Mouse (Mus musculus): ENCODE data around the gene Psmc3ip. TPM values are rescaled to one million over a fixed set of nuclear protein-coding genes. Genes with fewer than 3 reads are reported as not detected.
A peak's percentile ranks its signal among the peaks of the same experiment; 100 is the strongest.

Psmc3ip gene
- polyA plus RNA-seq, 1 experiment from 2014 or later: 27.5 TPM

- Histone ChIP-seq H3K9me3 (replicated peaks; ENCODE audit: control insufficient read depth, low read length) (no peaks in the 10 kb centered on the region), H3K4me3 (ENCODE audit: low read depth, low read length) (no peak overlapping the region), H3K4me2 (peak overlapping the region; percentile 46), H3K27ac (ENCODE audit: low read depth, low read length) (peak overlapping the region; percentile 99), H3K9ac (ENCODE audit: low read depth, low read length) (peak overlapping the region; percentile 64; the same call in 1 of the 2 replicates), H3K4me1 (ENCODE audit: control insufficient read depth, insufficient read depth, low read length) (peaks cover 63% of the 10 kb centered on the region), H3K27me3 (ENCODE audit: control insufficient read depth, insufficient read depth, low read length) (no peaks in the 10 kb centered on the region), H3K36me3 (ENCODE audit: control insufficient read depth, insufficient read depth, low read length) (no peaks in the 10 kb centered on the region)
- 65% methylated on average over 4 of the region's 4 CpGs for WGBS (ENCODE audit: insufficient replicate concordance)
- no peak for ATAC-seq (replicated peaks; ENCODE audit: insufficient number of reproducible peaks, low FRiP score, low TSS enrichment)
Observed at GRCm38 (mm10) chr11:101064462-101064861, 30.8 kb downstream of the Psmc3ip start.

DNA sequence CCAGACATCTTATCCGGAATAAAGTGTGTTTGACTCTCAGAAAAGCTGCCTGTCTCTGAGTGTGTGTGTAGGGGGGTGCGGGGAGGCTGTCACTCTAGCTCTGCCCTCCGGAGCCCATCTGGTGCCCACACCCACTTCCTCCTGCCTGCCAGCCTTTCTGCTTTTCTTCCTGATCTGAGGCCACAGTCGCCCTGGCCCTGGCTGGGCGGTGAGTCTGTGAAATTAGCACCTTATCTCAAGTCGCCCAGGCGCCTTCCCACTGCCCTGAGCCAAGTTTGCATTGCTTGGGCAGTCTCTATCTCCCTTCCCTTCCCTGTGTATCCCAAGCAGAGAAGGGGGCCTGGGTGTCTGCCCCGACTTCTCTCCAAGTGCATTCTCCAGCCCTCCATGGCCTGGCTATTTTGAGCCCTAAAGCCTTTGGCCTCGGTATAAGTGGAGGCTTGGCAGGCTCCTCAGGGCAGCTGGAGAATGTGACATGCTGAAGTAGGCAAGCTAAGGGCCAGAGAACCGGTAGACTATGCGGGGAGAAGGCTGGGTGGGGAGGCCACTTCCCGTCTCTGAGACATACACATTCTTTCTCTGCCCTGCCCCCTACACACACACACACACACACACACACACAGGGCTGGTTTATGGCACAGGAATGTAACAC, 31.4 kb downstream of the Psmc3ip start:
- WGBS (ENCODE audit: insufficient replicate concordance): 2% methylated on average over 12 of the region's 12 CpGs

DNA sequence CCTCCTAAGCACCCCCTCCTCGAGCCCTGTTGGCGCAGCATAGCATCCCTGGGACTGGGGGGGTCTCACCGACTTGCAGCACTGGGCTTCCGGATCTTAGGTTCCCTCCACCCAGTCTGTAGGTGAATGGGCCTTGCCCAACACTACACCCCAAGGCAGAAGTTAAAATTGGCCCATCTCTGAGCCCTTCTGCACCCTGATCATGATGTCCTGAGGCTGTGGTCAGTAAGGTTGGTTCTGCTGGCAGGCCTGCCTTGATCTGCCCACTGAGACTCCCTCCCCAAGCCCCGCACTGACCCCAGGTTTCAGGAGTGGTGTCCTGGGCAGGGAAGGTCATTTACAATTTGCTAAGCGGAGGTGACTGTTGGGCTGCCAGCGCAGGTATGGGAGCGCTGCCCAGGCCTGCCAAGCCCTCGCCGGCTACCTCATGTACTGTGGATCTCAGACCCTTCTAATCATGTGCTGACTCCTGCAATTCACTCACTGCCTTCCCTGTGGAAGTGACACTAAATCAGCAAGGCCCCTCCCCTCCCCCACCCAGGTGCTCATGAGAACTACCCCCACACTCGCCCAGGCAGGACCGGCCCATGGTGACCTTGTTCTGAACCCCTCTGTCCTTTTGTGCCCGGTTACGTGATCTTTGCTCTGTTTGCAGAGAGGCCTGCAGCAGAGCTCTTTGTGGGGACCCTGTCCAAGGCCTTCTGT, 32.1 kb downstream of the Psmc3ip start:
- peak overlapping the region; percentile 46 for H3K4me2 ChIP-seq
- H3K4me3 ChIP-seq (ENCODE audit: low read depth, low read length): no peak overlapping the region
- WGBS (ENCODE audit: insufficient replicate concordance): 47% methylated on average over 14 of the region's 14 CpGs
- H3K4me1 ChIP-seq (ENCODE audit: control insufficient read depth, insufficient read depth, low read length): peaks cover 74% of the 10 kb centered on the region
- H3K9me3 ChIP-seq (replicated peaks; ENCODE audit: control insufficient read depth, low read length): no peaks in the 10 kb centered on the region
- H3K27me3 ChIP-seq (ENCODE audit: control insufficient read depth, insufficient read depth, low read length): no peaks in the 10 kb centered on the region
- H3K27ac ChIP-seq (ENCODE audit: low read depth, low read length): peak overlapping the region; percentile 99
- H3K36me3 ChIP-seq (ENCODE audit: control insufficient read depth, insufficient read depth, low read length): 0 out of 2 replicates have a peak, but pooled peaks cover 3% of the 10 kb centered on the region
- H3K9ac ChIP-seq (ENCODE audit: low read depth, low read length): peak overlapping the region; percentile 64
- peak; percentile 11; the same call in 1 of the 2 replicates for ATAC-seq (replicated peaks; ENCODE audit: insufficient number of reproducible peaks, low FRiP score, low TSS enrichment)

More for the DNA sequence above, 31.4 kb downstream of the Psmc3ip start:
- Histone ChIP-seq H3K4me2 (peak overlapping the region; percentile 46), H3K27ac (ENCODE audit: low read depth, low read length) (peak overlapping the region; percentile 99), H3K9me3 (replicated peaks; ENCODE audit: control insufficient read depth, low read length) (no peaks in the 10 kb centered on the region), H3K4me1 (ENCODE audit: control insufficient read depth, insufficient read depth, low read length) (peaks cover 67% of the 10 kb centered on the region), H3K27me3 (ENCODE audit: control insufficient read depth, insufficient read depth, low read length) (no peaks in the 10 kb centered on the region), H3K4me3 (ENCODE audit: low read depth, low read length) (no peak overlapping the region), H3K9ac (ENCODE audit: low read depth, low read length) (peak overlapping the region; percentile 64), H3K36me3 (ENCODE audit: control insufficient read depth, insufficient read depth, low read length) (0 out of 2 replicates have a peak, but pooled peaks cover 3% of the 10 kb centered on the region)
- peak; percentile 78 for ATAC-seq (replicated peaks; ENCODE audit: insufficient number of reproducible peaks, low FRiP score, low TSS enrichment)

GRCm38 (mm10) chr11:101062165-101062884, 32.9 kb downstream of the Psmc3ip start:
- H3K27ac ChIP-seq (ENCODE audit: low read depth, low read length): peak overlapping the region; percentile 99
- H3K4me2 ChIP-seq: no peak overlapping the region
- H3K27me3 ChIP-seq (ENCODE audit: control insufficient read depth, insufficient read depth, low read length): no peaks in the 10 kb centered on the region
- 70% methylated on average over 12 of the region's 12 CpGs for WGBS (ENCODE audit: insufficient replicate concordance)
- H3K9me3 ChIP-seq (replicated peaks; ENCODE audit: control insufficient read depth, low read length): no peaks in the 10 kb centered on the region
- no peak overlapping the region for H3K4me3 ChIP-seq (ENCODE audit: low read depth, low read length)
- no peak for ATAC-seq (replicated peaks; ENCODE audit: insufficient number of reproducible peaks, low FRiP score, low TSS enrichment)
- H3K36me3 ChIP-seq (ENCODE audit: control insufficient read depth, insufficient read depth, low read length): 0 out of 2 replicates have a peak, but pooled peaks cover 3% of the 10 kb centered on the region
- no peak overlapping the region; the same call in none of the 2 replicates for H3K9ac ChIP-seq (ENCODE audit: low read depth, low read length)
- H3K4me1 ChIP-seq (ENCODE audit: control insufficient read depth, insufficient read depth, low read length): peaks cover 82% of the 10 kb centered on the region

DNA sequence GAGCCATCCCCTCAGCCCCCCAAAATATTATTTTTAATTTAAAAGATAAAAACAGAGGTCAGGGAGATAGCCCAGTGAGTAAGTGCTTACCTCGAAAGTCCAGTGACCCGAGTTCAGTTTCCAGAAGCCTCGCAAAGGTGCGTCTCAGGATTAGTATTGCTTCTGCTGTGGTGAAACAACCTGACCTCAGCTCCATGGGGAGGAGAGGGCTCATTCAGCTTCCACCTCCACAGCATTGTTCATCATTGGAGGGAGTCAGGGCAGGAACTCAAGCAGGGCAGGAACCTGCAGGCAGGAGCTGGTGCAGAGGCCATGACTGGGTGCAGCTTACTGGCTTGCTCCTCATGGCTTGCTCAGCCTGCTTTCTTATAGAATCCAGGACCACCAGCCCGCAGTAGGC, 34.2 kb downstream of the Psmc3ip start:
- Histone ChIP-seq H3K27ac (ENCODE audit: low read depth, low read length) (peak overlapping the region; percentile 99), H3K4me3 (ENCODE audit: low read depth, low read length) (no peak overlapping the region), H3K4me1 (ENCODE audit: control insufficient read depth, insufficient read depth, low read length) (peaks cover 88% of the 10 kb centered on the region), H3K9me3 (replicated peaks; ENCODE audit: control insufficient read depth, low read length) (no peaks in the 10 kb centered on the region), H3K36me3 (ENCODE audit: control insufficient read depth, insufficient read depth, low read length) (0 out of 2 replicates have a peak, but pooled peaks cover 3% of the 10 kb centered on the region), H3K4me2 (no peak overlapping the region), H3K27me3 (ENCODE audit: control insufficient read depth, insufficient read depth, low read length) (no peaks in the 10 kb centered on the region), H3K9ac (ENCODE audit: low read depth, low read length) (no peak overlapping the region)
- WGBS (ENCODE audit: insufficient replicate concordance): 76% methylated on average over 5 of the region's 5 CpGs
- no peak for ATAC-seq (replicated peaks; ENCODE audit: insufficient number of reproducible peaks, low FRiP score, low TSS enrichment)

GRCm38 (mm10) chr11:101060126-101060525, 35.1 kb downstream of the Psmc3ip start:
- peaks cover 88% of the 10 kb centered on the region for H3K4me1 ChIP-seq (ENCODE audit: control insufficient read depth, insufficient read depth, low read length)
- H3K36me3 ChIP-seq (ENCODE audit: control insufficient read depth, insufficient read depth, low read length): peaks cover 4% of the 10 kb centered on the region; the same call in 1 of the 2 replicates
- no peaks in the 10 kb centered on the region for H3K9me3 ChIP-seq (replicated peaks; ENCODE audit: control insufficient read depth, low read length)
- H3K4me2 ChIP-seq: 0 out of 2 replicates have a peak overlapping the region, but pooled peaks have one; percentile 2
- peak overlapping the region; percentile 50 for H3K9ac ChIP-seq (ENCODE audit: low read depth, low read length)
- H3K27ac ChIP-seq (ENCODE audit: low read depth, low read length): peak overlapping the region; percentile 99
- no peak overlapping the region for H3K4me3 ChIP-seq (ENCODE audit: low read depth, low read length)
- no peak for ATAC-seq (replicated peaks; ENCODE audit: insufficient number of reproducible peaks, low FRiP score, low TSS enrichment)
- WGBS (ENCODE audit: insufficient replicate concordance): 27% methylated on average over 8 of the region's 8 CpGs
- no peaks in the 10 kb centered on the region for H3K27me3 ChIP-seq (ENCODE audit: control insufficient read depth, insufficient read depth, low read length)

GRCm38 (mm10) chr11:101059473-101059872, 35.8 kb downstream of the Psmc3ip start:
- Histone ChIP-seq H3K4me2 (no peak overlapping the region), H3K27me3 (ENCODE audit: control insufficient read depth, insufficient read depth, low read length) (no peaks in the 10 kb centered on the region), H3K4me1 (ENCODE audit: control insufficient read depth, insufficient read depth, low read length) (peaks cover 86% of the 10 kb centered on the region), H3K27ac (ENCODE audit: low read depth, low read length) (peak overlapping the region; percentile 99), H3K9me3 (replicated peaks; ENCODE audit: control insufficient read depth, low read length) (no peaks in the 10 kb centered on the region), H3K4me3 (ENCODE audit: low read depth, low read length) (no peak overlapping the region), H3K36me3 (ENCODE audit: control insufficient read depth, insufficient read depth, low read length) (peaks cover 6% of the 10 kb centered on the region; the same call in 1 of the 2 replicates), H3K9ac (ENCODE audit: low read depth, low read length) (no peak overlapping the region; the same call in 1 of the 2 replicates)
- ATAC-seq (replicated peaks; ENCODE audit: insufficient number of reproducible peaks, low FRiP score, low TSS enrichment): no peak
- 86% methylated on average over 10 of the region's 10 CpGs for WGBS (ENCODE audit: insufficient replicate concordance)

GRCm38 (mm10) chr11:101058726-101059125, 36.5 kb downstream of the Psmc3ip start:
- Histone ChIP-seq H3K4me3 (ENCODE audit: low read depth, low read length) (no peak overlapping the region), H3K36me3 (ENCODE audit: control insufficient read depth, insufficient read depth, low read length) (peaks cover 10% of the 10 kb centered on the region), H3K4me1 (ENCODE audit: control insufficient read depth, insufficient read depth, low read length) (peaks cover 78% of the 10 kb centered on the region), H3K4me2 (no peak overlapping the region), H3K27me3 (ENCODE audit: control insufficient read depth, insufficient read depth, low read length) (no peaks in the 10 kb centered on the region), H3K27ac (ENCODE audit: low read depth, low read length) (peak overlapping the region; percentile 99), H3K9me3 (replicated peaks; ENCODE audit: control insufficient read depth, low read length) (no peaks in the 10 kb centered on the region), H3K9ac (ENCODE audit: low read depth, low read length) (peak overlapping the region; percentile 17; the same call in 1 of the 2 replicates)
- WGBS (ENCODE audit: insufficient replicate concordance): 48% methylated on average over 5 of the region's 5 CpGs
- ATAC-seq (replicated peaks; ENCODE audit: insufficient number of reproducible peaks, low FRiP score, low TSS enrichment): no peak

Data from heart, embryonic 11.5 days (tissue).